Mouse (Mus musculus): ENCODE measurements around the gene Sval1. TPM values are rescaled to one million over a fixed set of nuclear protein-coding genes. Genes with fewer than 3 reads are reported as not detected.

Sval1 gene
- polyA plus RNA-seq (2012): not detected in 2 replicates

GRCm38 (mm10) chr6:41951330-41951729 lies at the start of gene Sval1:
Gene Sval1 (plus strand): TSS chr6:41951630.
- no peak for TF ChIP-seq GATA1 (IDR thresholded peaks at IDR 0.05; ENCODE audit: low read length)

- no peak for TF ChIP-seq GATA1 (IDR thresholded peaks at IDR 0.05; ENCODE audit: low read length)
Observed at GRCm38 (mm10) chr6:41911625-41912024, 39.8 kb upstream of the Sval1 start.

DNA sequence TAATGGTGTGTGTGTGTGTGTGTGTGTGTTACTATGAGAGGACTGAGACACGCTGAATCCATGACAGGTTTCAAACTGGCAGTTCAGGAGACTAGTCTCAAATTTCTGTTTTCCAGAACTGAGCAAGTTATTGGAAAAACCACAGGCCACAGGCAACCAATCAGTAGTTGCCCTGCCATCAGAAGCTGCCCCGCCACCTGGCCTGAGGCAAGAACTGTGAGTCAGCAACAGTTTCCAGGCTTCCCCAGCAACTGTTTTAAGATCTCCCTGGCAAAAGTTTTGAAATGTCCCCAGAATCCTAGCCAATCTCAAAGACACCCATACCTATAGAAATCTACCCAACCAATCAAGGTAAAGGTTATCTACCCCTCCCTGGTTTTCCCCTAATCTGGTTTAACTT lies 36.5 kb upstream of the Sval1 start:
- TF ChIP-seq GATA1 (IDR thresholded peaks at IDR 0.05; ENCODE audit: low read length): no peak

DNA sequence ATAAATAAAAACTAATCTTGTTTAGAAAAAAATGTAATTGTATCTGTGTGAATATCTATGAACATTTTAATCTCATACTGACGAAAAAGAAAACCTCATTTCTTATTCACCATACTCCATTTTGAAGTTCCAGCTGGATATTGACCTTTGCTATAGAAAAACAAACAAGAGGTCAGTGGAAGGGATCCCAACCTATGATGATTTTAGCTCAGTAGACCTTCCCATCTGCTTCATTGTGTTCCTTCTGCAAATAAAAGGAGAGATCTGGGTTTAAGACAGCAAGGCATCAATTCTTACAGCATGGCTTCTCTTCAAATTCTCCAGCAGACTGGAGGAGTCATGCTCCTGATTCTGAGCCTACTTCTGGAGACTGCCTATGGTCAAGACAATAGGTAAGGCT lies 16.4 kb downstream of the Sval1 start, which contains the start of gene Sval3:
Gene Sval3, plus strand, starts transcription at position 301 of the 400 bp plus-strand sequence.
- TF ChIP-seq GATA1 (IDR thresholded peaks at IDR 0.05; ENCODE audit: low read length): no peak

Other genes with a start within 250 kb of the Sval1 start
- gene Kel, start 247.3 kb upstream of the Sval1 start, polyA plus RNA-seq (2012): 1.0 and 1.3 TPM in 2 replicates
- gene Olfr459, start 176.5 kb upstream of the Sval1 start, polyA plus RNA-seq (2012): not detected in 2 replicates
- not detected in 2 replicates for gene Pip, start 104.1 kb upstream of the Sval1 start, polyA plus RNA-seq (2012)
- gene Sval2, start 98.6 kb upstream of the Sval1 start, polyA plus RNA-seq (2012): not detected in 2 replicates
- not detected in 2 replicates for gene Sval3, start 16.5 kb downstream of the Sval1 start, polyA plus RNA-seq (2012)
- not detected in 2 replicates for gene Sva, start 86.8 kb downstream of the Sval1 start, polyA plus RNA-seq (2012)
- not detected in 2 replicates for gene Tas2r139, start 189.3 kb downstream of the Sval1 start, polyA plus RNA-seq (2012)

Measured in G1E-ER4 (cell line).